8 mouse cellular contexts compared by ENCODE assay signal in genomic region chr17:35021163-35021808, GRCm38 (mm10). TPM values are rescaled to one million over a fixed set of nuclear protein-coding genes. Genes with fewer than 3 reads are reported as not detected.
DNase-seq lines count a peak whose midpoint lies in the region; ATAC-seq and TF ChIP-seq lines count a peak whose summit lies in the region.

No protein-coding gene starts in this region.

- no peaks in the 10 kb centered on the region for H3K27me3 ChIP-seq in hindbrain, embryonic 10.5 days (ENCODE audit: insufficient read depth, poor library complexity, severe bottlenecking)
- H3K27me3 ChIP-seq in lung, postnatal 0 days (replicated peaks; ENCODE audit: insufficient read depth, low read length) = no peaks in the 10 kb centered on the region

- H3K4me1 ChIP-seq in hindbrain, embryonic 10.5 days (replicated peaks) = peaks cover 51% of the 10 kb centered on the region
- H3K4me1 ChIP-seq in lung, postnatal 0 days (ENCODE audit: insufficient read depth, low read depth, low read length) = peaks cover 3% of the 10 kb centered on the region

- TF ChIP-seq CTCF in lung, postnatal 0 days (IDR thresholded peaks at IDR 0.05) = peak; percentile 99

- TF ChIP-seq EP300 in lung, postnatal 0 days (IDR thresholded peaks at IDR 0.05) = no peak

- 8% methylated on average over 17 of the region's 17 CpGs for WGBS in hindbrain, embryonic 10.5 days
- WGBS in lung, postnatal 0 days = 11% methylated on average over 17 of the region's 17 CpGs

- H3K36me3 ChIP-seq in hindbrain, embryonic 10.5 days = peaks cover 23% of the 10 kb centered on the region
- H3K36me3 ChIP-seq in lung, postnatal 0 days (ENCODE audit: insufficient read depth, low read length) = no peaks in the 10 kb centered on the region

- H3K27ac ChIP-seq in hindbrain, embryonic 10.5 days = peak overlapping the region; percentile 86
- peak overlapping the region; percentile 71 for H3K27ac ChIP-seq in lung, postnatal 0 days (ENCODE audit: low read length)

- no peaks in the 10 kb centered on the region for H3K9me3 ChIP-seq in hindbrain, embryonic 10.5 days
- no peaks in the 10 kb centered on the region for H3K9me3 ChIP-seq in lung, postnatal 0 days (ENCODE audit: low read length)

- DNase-seq in MEL-GATA-1-ER (ENCODE audit: extremely low read depth, low read depth) = peak; percentile 68
- peak; percentile 90 for DNase-seq in cerebellum, adult 8-10 months
- peak; percentile 92 for DNase-seq in hindbrain, embryonic 10.5 days (ENCODE audit: low spot score)
- DNase-seq in layer of hippocampus, postnatal 10 days (ENCODE audit: low spot score in 2 of 2) = peak; percentile 91
- peak; percentile 85 for DNase-seq in lung, postnatal 0 days (ENCODE audit: low spot score)
- DNase-seq in retina, embryonic 14.5 days (ENCODE audit: low spot score) = peak; percentile 95
- peak; percentile 86 to 91 for DNase-seq in thymus, postnatal 36 days

- ATAC-seq in frontal cortex, adult (ENCODE audit: low TSS enrichment) = peak; percentile 70
- peak; percentile 43 for ATAC-seq in lung, postnatal 0 days

- peak overlapping the region; percentile 39 for H3K4me3 ChIP-seq in hindbrain, embryonic 10.5 days
- H3K4me3 ChIP-seq in lung, postnatal 0 days (ENCODE audit: low read depth, low read length) = no peak overlapping the region

- no peak overlapping the region for H3K9ac ChIP-seq in lung, postnatal 0 days (replicated peaks; ENCODE audit: low read depth)

- peak overlapping the region; percentile 36; the same call in 1 of the 2 replicates for H3K4me2 ChIP-seq in lung, postnatal 0 days (replicated peaks; ENCODE audit: low read depth, low read length)

RNA-seq across cellular contexts. Expression of gene Vwa7, which starts 4.9 kb away (rescaled TPM):
- 0.10 and 0.24 TPM in 2 replicates for polyA plus RNA-seq in hindbrain, embryonic 10.5 days (2016; fragmentation: Nextera tagmentation; extraction: Ambion mirVana)
- total RNA-seq in layer of hippocampus, postnatal 10 days (2021) = under 1 TPM; 0.16 to 0.30 TPM
- 0.30 and 0.36 TPM in 2 replicates for polyA plus RNA-seq in lung, postnatal 0 days (2015; fragmentation: Nextera tagmentation; extraction: Ambion mirVana)

RNA-seq across cellular contexts. Expression of gene Sapcd1, which starts 6.5 kb away (rescaled TPM):
- polyA plus RNA-seq in hindbrain, embryonic 10.5 days (2016; fragmentation: Nextera tagmentation; extraction: Ambion mirVana) = 5.2 and 5.6 TPM in 2 replicates
- 1 to 10 TPM in 1 of 2 experiments, under 1 TPM in 1; 0.53 to 1.4 TPM for total RNA-seq in layer of hippocampus, postnatal 10 days (2021)
- polyA plus RNA-seq in lung, postnatal 0 days (2015; fragmentation: Nextera tagmentation; extraction: Ambion mirVana) = 1.7 TPM in 2 replicates

RNA-seq across cellular contexts. Expression of gene Vars, which starts 20.5 kb away (rescaled TPM):
- 176 and 199 TPM in 2 replicates for polyA plus RNA-seq in hindbrain, embryonic 10.5 days (2016; fragmentation: Nextera tagmentation; extraction: Ambion mirVana)
- 10 to 100 TPM; 56.3 to 62.1 TPM for total RNA-seq in layer of hippocampus, postnatal 10 days (2021)
- 24.6 and 24.7 TPM in 2 replicates for polyA plus RNA-seq in lung, postnatal 0 days (2015; fragmentation: Nextera tagmentation; extraction: Ambion mirVana)

RNA-seq across cellular contexts. Expression of gene Msh5, which starts 25.3 kb away (rescaled TPM):
- 3.9 and 6.4 TPM in 2 replicates for polyA plus RNA-seq in hindbrain, embryonic 10.5 days (2016; fragmentation: Nextera tagmentation; extraction: Ambion mirVana)
- 1 to 10 TPM in 1 of 2 experiments, under 1 TPM in 1; 0.91 to 1.4 TPM for total RNA-seq in layer of hippocampus, postnatal 10 days (2021)
- 1.8 and 2.4 TPM in 2 replicates for polyA plus RNA-seq in lung, postnatal 0 days (2015; fragmentation: Nextera tagmentation; extraction: Ambion mirVana)

RNA-seq across cellular contexts. Expression of gene Clic1, which starts 28.5 kb away (rescaled TPM):
- polyA plus RNA-seq in hindbrain, embryonic 10.5 days (2016; fragmentation: Nextera tagmentation; extraction: Ambion mirVana) = 232 and 239 TPM in 2 replicates
- 10 to 100 TPM; 19.3 to 19.6 TPM for total RNA-seq in layer of hippocampus, postnatal 10 days (2021)
- 343 and 355 TPM in 2 replicates for polyA plus RNA-seq in lung, postnatal 0 days (2015; fragmentation: Nextera tagmentation; extraction: Ambion mirVana)
